Mouse (Mus musculus) T-helper 2 cell (primary cell): Measurements from ENCODE around the gene Plscr4.

Experiments
- in situ Hi-C: fragments of 300-600 bp; cut with MboI, MseI; formaldehyde crosslinking; loops from one replicate; pipeline ENCODE4 v1.15.1; 2025; ENCODE audit warnings: high pct_unique_total_duplicates

The Plscr4 gene

GRCm38 (mm10) chr9:92504889-92505288 is 47.7 kb downstream of the Plscr4 start:
- in situ Hi-C loops, result loop anchor here (25.0 kb wide), 1 partner anchor 1757 kb away; no protein-coding TSS in a partner anchor

GRCm38 (mm10) chr9:92511696-92512095 is 54.5 kb downstream of the Plscr4 start:
- in situ Hi-C loops, result loop anchor here (25.0 kb wide), 1 partner anchor 1751 kb away; no protein-coding TSS in a partner anchor

GRCm38 (mm10) chr9:92517036-92517435 is 59.9 kb downstream of the Plscr4 start:
- in situ Hi-C loops, result loop anchor here (25.0 kb wide), 1 partner anchor 1745 kb away; no protein-coding TSS in a partner anchor

GRCm38 (mm10) chr9:92520751-92521150 is 63.6 kb downstream of the Plscr4 start:
- in situ Hi-C loops, result loop anchor here (25.0 kb wide), 1 partner anchor 1742 kb away; no protein-coding TSS in a partner anchor

- in situ Hi-C loops, result loop anchor here (25.0 kb wide), 1 partner anchor 1738 kb away; no protein-coding TSS in a partner anchor
Measured at GRCm38 (mm10) chr9:92524506-92524905, 67.3 kb downstream of the Plscr4 start.

- in situ Hi-C loops, result no loop called here
Measured at GRCm38 (mm10) chr9:92530055-92530454, 72.9 kb downstream of the Plscr4 start.

- in situ Hi-C loops, result no loop called here
Measured at GRCm38 (mm10) chr9:92537735-92538134, 80.6 kb downstream of the Plscr4 start.

- in situ Hi-C loops, result no loop called here
Measured at GRCm38 (mm10) chr9:92538216-92538615, 81.0 kb downstream of the Plscr4 start.
